Mouse (Mus musculus): ENCODE data around the gene Cobll1. TPM values are rescaled to one million over a fixed set of nuclear protein-coding genes. Genes with fewer than 3 reads are reported as not detected.
"Not testable (repeated sequence)": the region's sequence is repeated elsewhere in the genome, so short reads cannot be mapped to it uniquely, and the experiment has no call there.

Cobll1 gene
- polyA plus RNA-seq, 1 experiment, result 3.0 TPM

DNA sequence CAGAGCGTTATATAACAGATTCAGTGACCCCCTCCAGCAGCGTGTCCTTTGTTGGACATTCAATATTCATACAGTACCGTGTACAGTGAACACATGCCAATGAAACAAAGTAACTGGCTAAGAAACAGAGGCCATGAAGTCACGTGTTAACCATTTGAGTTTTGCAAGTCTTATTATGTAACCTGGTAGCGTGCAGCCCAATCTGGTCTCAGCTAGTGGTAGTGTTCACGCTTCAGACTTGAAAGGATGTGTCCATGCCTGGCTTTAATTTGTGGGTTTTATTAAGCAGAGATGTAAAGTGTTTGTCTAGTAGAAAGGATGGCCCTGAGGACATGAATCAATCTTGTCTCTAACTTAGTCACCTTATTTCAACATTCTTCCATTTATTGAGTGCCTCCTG, 29.5 kb upstream of the Cobll1 start:
- TF ChIP-seq CTCF (IDR thresholded peaks at IDR 0.05; ENCODE audit: extremely low read depth, insufficient read length, insufficient replicate concordance, low read depth, low read length) (no peak), POLR2A (IDR thresholded peaks at IDR 0.05; ENCODE audit: low read depth, low read length) (no peak)
- H3K27me3 ChIP-seq (ENCODE audit: control insufficient read depth, insufficient read depth, low read length), result no peaks in the 10 kb centered on the region
- H3K27ac ChIP-seq (ENCODE audit: insufficient read depth, low read depth, low read length), result no peak overlapping the region
- no peaks in the 10 kb centered on the region for H3K4me1 ChIP-seq (ENCODE audit: control insufficient read depth, insufficient read depth, insufficient read length, low read length)
- 95% methylated on average over 6 of the region's 6 CpGs for WGBS
- H3K4me3 ChIP-seq (ENCODE audit: low read depth, low read length), result no peak overlapping the region
- H3K36me3 ChIP-seq (ENCODE audit: control insufficient read depth, insufficient read depth, low read length), result no peaks in the 10 kb centered on the region

DNA sequence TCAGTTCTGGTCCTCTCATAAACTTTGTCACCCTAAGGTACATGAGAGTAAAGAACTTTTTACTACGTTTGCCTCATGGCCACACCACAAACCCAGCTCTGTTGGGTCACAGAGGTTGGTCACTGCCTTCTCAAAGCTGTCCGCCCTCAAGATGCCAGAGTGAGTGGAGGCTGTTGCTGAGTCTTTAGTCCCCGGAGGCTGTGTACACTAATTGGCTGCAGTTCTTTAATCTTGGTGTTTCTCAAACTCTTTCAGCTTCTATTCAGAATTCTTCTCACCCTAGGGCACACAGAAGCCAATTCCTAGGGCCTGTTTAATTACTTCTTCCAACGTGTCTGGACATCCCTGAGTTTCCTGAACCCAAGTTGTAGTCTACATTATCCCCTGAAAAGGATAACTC, 28.6 kb upstream of the Cobll1 start:
- 76% methylated on average over 4 of the region's 4 CpGs for WGBS
- TF ChIP-seq POLR2A (IDR thresholded peaks at IDR 0.05; ENCODE audit: low read depth, low read length), result no peak
- no peak for TF ChIP-seq CTCF (IDR thresholded peaks at IDR 0.05; ENCODE audit: extremely low read depth, insufficient read length, insufficient replicate concordance, low read depth, low read length)
- Histone ChIP-seq H3K4me3 (ENCODE audit: low read depth, low read length) (no peak overlapping the region), H3K27me3 (ENCODE audit: control insufficient read depth, insufficient read depth, low read length) (no peaks in the 10 kb centered on the region), H3K36me3 (ENCODE audit: control insufficient read depth, insufficient read depth, low read length) (no peaks in the 10 kb centered on the region), H3K4me1 (ENCODE audit: control insufficient read depth, insufficient read depth, insufficient read length, low read length) (no peaks in the 10 kb centered on the region), H3K27ac (ENCODE audit: insufficient read depth, low read depth, low read length) (no peak overlapping the region)

DNA sequence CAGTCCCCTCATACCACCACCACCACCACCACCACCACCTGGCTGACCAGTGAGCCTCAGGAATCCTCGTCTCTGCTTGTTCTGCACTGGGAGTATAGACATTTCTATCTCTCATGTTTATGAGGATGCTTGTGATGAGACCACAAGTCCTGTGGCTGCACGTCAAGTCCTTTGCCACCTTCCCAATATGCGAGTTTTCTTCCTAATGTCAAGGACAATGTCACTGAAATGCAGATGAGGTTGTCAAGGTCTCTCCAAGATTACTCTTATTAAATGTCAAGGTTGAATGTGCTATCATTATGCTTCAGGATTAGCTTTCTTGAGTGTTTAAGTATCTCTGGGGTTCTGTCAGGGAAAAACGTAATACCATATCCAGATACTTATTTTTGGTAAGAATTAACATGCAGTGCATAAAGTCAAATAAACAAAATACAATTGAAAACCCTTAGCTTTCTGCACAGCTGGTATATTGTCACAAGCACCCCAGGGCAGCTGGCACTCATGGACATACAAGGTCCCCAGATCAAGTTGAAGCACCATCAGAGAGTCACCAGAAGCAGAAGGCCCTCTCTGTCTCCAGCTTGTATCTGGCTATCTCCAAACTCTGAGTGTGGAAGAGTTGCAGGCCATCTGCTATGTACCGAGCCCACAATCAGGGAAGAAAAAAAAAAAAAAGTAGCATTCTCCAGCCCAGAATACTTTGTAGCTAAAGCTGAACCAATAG, 27.5 kb upstream of the Cobll1 start:
- Histone ChIP-seq H3K27ac (ENCODE audit: insufficient read depth, low read depth, low read length) (no peak overlapping the region), H3K27me3 (ENCODE audit: control insufficient read depth, insufficient read depth, low read length) (no peaks in the 10 kb centered on the region), H3K4me1 (ENCODE audit: control insufficient read depth, insufficient read depth, insufficient read length, low read length) (no peaks in the 10 kb centered on the region), H3K4me3 (ENCODE audit: low read depth, low read length) (no peak overlapping the region), H3K36me3 (ENCODE audit: control insufficient read depth, insufficient read depth, low read length) (no peaks in the 10 kb centered on the region)
- WGBS, result 85% methylated on average over 5 of the region's 5 CpGs
- no peak for TF ChIP-seq POLR2A (IDR thresholded peaks at IDR 0.05; ENCODE audit: low read depth, low read length)
- TF ChIP-seq CTCF (IDR thresholded peaks at IDR 0.05; ENCODE audit: extremely low read depth, insufficient read length, insufficient replicate concordance, low read depth, low read length), result no peak

DNA sequence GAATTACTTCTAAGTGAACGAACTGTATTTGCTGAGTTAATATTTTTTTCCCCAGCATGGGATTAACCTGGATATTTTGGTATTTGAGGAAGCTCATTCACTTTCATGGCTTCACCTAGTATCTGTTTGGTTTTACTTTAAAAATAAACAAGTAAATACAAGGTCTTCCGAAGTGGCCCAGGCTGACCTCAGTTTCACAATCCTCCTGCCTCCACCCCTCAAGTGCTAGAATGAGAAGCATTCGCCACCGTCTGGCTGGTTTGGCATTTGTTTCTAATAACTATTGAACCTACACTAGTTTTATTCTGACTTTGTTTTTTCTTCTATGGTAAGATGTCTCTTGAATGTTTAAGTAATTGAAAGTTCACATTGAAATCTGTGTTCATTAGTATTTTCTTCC, 23.0 kb upstream of the Cobll1 start:
- H3K36me3 ChIP-seq (ENCODE audit: control insufficient read depth, insufficient read depth, low read length), result no peaks in the 10 kb centered on the region
- TF ChIP-seq POLR2A (IDR thresholded peaks at IDR 0.05; ENCODE audit: low read depth, low read length) (no peak), CTCF (IDR thresholded peaks at IDR 0.05; ENCODE audit: extremely low read depth, insufficient read length, insufficient replicate concordance, low read depth, low read length) (no peak)
- no peaks in the 10 kb centered on the region for H3K27me3 ChIP-seq (ENCODE audit: control insufficient read depth, insufficient read depth, low read length)
- 50% methylated on average over 4 of the region's 4 CpGs for WGBS
- no peaks in the 10 kb centered on the region for H3K4me1 ChIP-seq (ENCODE audit: control insufficient read depth, insufficient read depth, insufficient read length, low read length)
- H3K27ac ChIP-seq (ENCODE audit: insufficient read depth, low read depth, low read length), result no peak overlapping the region
- no peak overlapping the region for H3K4me3 ChIP-seq (ENCODE audit: low read depth, low read length)

DNA sequence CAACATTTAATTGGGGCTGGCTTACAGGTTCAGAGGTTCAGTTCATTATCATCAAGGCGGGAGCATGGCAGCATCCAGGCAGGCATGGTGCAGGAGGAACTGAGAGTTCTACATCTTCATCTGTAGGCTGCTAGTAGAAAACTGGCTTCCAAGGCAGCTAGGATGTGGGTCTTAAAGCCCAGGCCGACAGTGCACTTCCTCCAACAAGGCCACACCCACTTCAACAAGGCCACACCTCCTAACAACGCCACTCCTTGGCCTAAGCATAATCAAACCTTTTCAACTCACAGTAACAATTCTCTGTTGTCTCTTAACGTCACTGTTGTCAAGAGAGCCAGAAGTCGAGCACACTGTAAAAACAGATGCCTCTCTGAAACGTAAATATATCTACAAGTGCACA, 21.6 kb upstream of the Cobll1 start:
- H3K27ac ChIP-seq (ENCODE audit: insufficient read depth, low read depth, low read length); H3K36me3 ChIP-seq (ENCODE audit: control insufficient read depth, insufficient read depth, low read length); H3K4me3 ChIP-seq (ENCODE audit: low read depth, low read length); H3K4me1 ChIP-seq (ENCODE audit: control insufficient read depth, insufficient read depth, insufficient read length, low read length); H3K27me3 ChIP-seq (ENCODE audit: control insufficient read depth, insufficient read depth, low read length): not testable (repeated sequence)
- WGBS, result 55% methylated on average over 6 of the region's 6 CpGs

DNA sequence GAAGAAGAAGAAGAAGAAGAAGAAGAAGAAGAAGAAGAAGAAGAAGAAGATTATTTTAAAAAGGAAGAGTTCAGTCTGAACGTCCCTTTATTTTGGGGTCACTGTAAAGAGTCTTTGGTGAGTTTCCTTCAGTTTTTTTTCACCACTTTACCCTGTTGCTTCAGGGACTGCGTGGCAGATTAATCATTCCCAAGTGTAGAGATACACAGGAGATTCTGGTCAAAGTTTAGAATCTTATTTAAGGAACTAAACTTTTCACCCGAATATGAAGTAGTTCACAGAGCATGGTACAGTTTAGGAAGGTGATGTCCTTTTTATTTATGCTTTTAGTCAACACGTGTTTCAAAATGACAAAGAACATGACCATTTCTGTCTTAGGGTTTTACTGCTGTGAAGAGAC, 21.2 kb upstream of the Cobll1 start:
- no peak overlapping the region for H3K4me3 ChIP-seq (ENCODE audit: low read depth, low read length)
- no peak overlapping the region for H3K27ac ChIP-seq (ENCODE audit: insufficient read depth, low read depth, low read length)
- 70% methylated on average over 4 of the region's 4 CpGs for WGBS
- H3K4me1 ChIP-seq (ENCODE audit: control insufficient read depth, insufficient read depth, insufficient read length, low read length), result peaks cover 2% of the 10 kb centered on the region; the same call in 1 of the 2 replicates
- no peaks in the 10 kb centered on the region for H3K36me3 ChIP-seq (ENCODE audit: control insufficient read depth, insufficient read depth, low read length)
- TF ChIP-seq CTCF (IDR thresholded peaks at IDR 0.05; ENCODE audit: extremely low read depth, insufficient read length, insufficient replicate concordance, low read depth, low read length) (no peak), POLR2A (IDR thresholded peaks at IDR 0.05; ENCODE audit: low read depth, low read length) (no peak)
- H3K27me3 ChIP-seq (ENCODE audit: control insufficient read depth, insufficient read depth, low read length), result no peaks in the 10 kb centered on the region

DNA sequence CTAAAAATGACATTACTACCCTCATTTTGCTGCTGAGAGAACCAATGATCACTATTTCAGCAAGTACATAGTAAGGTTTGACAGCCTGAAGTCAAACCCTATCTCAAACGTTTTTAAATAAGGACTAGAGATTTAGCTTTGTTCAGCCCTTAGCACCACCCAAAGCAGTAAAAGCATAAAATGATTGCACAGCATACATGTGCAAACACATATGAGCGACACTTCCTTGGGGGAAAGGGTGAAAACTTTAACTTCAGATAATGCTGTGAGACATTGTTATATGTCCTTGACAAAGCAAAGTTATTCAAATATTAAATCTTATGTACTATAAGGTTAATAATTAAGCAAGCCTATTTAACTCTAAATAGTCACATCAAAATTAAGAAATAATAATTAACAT, 18.2 kb upstream of the Cobll1 start:
- Histone ChIP-seq H3K36me3 (ENCODE audit: control insufficient read depth, insufficient read depth, low read length) (no peaks in the 10 kb centered on the region), H3K27ac (ENCODE audit: insufficient read depth, low read depth, low read length) (no peak overlapping the region)
- WGBS, result 25% methylated on average over 2 of the region's 2 CpGs

More for the DNA sequence above, 18.2 kb upstream of the Cobll1 start:
- Histone ChIP-seq H3K4me3 (ENCODE audit: low read depth, low read length) (no peak overlapping the region), H3K27me3 (ENCODE audit: control insufficient read depth, insufficient read depth, low read length) (no peaks in the 10 kb centered on the region), H3K4me1 (ENCODE audit: control insufficient read depth, insufficient read depth, insufficient read length, low read length) (peaks cover 2% of the 10 kb centered on the region; the same call in 1 of the 2 replicates)
- no peak for TF ChIP-seq CTCF (IDR thresholded peaks at IDR 0.05; ENCODE audit: extremely low read depth, insufficient read length, insufficient replicate concordance, low read depth, low read length)
- no peak for TF ChIP-seq POLR2A (IDR thresholded peaks at IDR 0.05; ENCODE audit: low read depth, low read length)

Measured in small intestine, adult 2 months (tissue).